Mouse (Mus musculus): ENCODE results near the gene Tmprss11c.
"Not testable (repeated sequence)": the region's sequence is repeated elsewhere in the genome, so short reads cannot be mapped to it uniquely, and the experiment has no call there.

The Tmprss11c gene

GRCm38 (mm10) chr5:86289208-86289607, at the start of gene Tmprss11c:
Tmprss11c (minus strand) TSS chr5:86289308.
- DNase-seq (ENCODE audit: low read depth, low spot score), result no peak

- DNase-seq (ENCODE audit: low read depth, low spot score), result not testable (repeated sequence)
These were observed 29.2 kb upstream of the Tmprss11c start for GRCm38 (mm10) chr5:86318018-86318956.

GRCm38 (mm10) chr5:86306116-86306515, 17.0 kb upstream of the Tmprss11c start:
- no peak for DNase-seq (ENCODE audit: low read depth, low spot score)

GRCm38 (mm10) chr5:86303877-86304276, 14.8 kb upstream of the Tmprss11c start:
- DNase-seq (ENCODE audit: low read depth, low spot score), result no peak

GRCm38 (mm10) chr5:86246559-86246958, 42.5 kb downstream of the Tmprss11c start:
- DNase-seq (ENCODE audit: low read depth, low spot score), result no peak

- no peak for DNase-seq (ENCODE audit: low read depth, low spot score)
These were observed 44.2 kb downstream of the Tmprss11c start for GRCm38 (mm10) chr5:86244880-86245279.

GRCm38 (mm10) chr5:86244275-86244674, 44.8 kb downstream of the Tmprss11c start:
- DNase-seq (ENCODE audit: low read depth, low spot score), result no peak

- DNase-seq (ENCODE audit: low read depth, low spot score), result no peak
These were observed 61.8 kb downstream of the Tmprss11c start for GRCm38 (mm10) chr5:86227156-86227853.

- no peak for DNase-seq (ENCODE audit: low read depth, low spot score)
These were observed 91.3 kb downstream of the Tmprss11c start, which contains the start of gene Gnrhr for GRCm38 (mm10) chr5:86197801-86198200. Gnrhr (minus strand) TSS chr5:86197901.

GRCm38 (mm10) chr5:86191356-86191755, 97.8 kb downstream of the Tmprss11c start:
- DNase-seq (ENCODE audit: low read depth, low spot score), result no peak

GRCm38 (mm10) chr5:86190770-86191169, 98.3 kb downstream of the Tmprss11c start:
- no peak for DNase-seq (ENCODE audit: low read depth, low spot score)

- no peak for DNase-seq (ENCODE audit: low read depth, low spot score)
These were observed 98.8 kb downstream of the Tmprss11c start for GRCm38 (mm10) chr5:86190290-86190689.

GRCm38 (mm10) chr5:86187441-86187840, 101.7 kb downstream of the Tmprss11c start:
- no peak for DNase-seq (ENCODE audit: low read depth, low spot score)
